Mouse (Mus musculus): ENCODE data around the gene Ppcdc. TPM values are rescaled to one million over a fixed set of nuclear protein-coding genes. Genes with fewer than 3 reads are reported as not detected.
A peak's percentile ranks its signal among the peaks of the same experiment; 100 is the strongest.

Gene Ppcdc
- polyA plus RNA-seq, 1 experiment from 2014 or later = 35.2 TPM

DNA sequence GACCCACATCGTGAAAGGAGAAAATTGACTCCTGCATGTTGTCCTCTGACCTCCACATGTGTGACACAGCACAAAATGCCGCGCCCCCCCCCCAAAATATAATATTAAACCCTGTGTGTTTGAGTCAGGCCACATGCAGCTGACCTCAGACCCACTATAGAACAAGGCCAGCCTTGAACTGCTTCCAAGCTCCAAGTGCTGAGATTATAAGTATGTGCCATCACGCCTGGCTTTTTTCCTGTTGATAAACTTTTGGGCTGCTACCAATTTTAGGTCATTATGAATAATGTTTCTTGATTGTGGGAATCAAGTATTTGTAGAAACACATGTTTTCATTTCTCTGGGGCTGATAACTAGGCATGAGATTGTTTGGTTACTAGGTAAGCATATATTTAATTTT lies 53.0 kb downstream of the Ppcdc start:
- no peaks in the 10 kb centered on the region for H3K27me3 ChIP-seq
- in situ Hi-C loops (cut with MboI; ENCODE audit: low pct_unique_long_range_greater_than_20kb) = loop anchor here (5.0 kb wide), 1 partner anchor 40 kb away; no protein-coding TSS in a partner anchor
- TF ChIP-seq CTCF (IDR thresholded peaks at IDR 0.05) = no peak
- DNase-seq (ENCODE audit: low read depth, low spot score) (no peak), ATAC-seq (no peak)
- ChIA-PET CTCF (no interaction called here), POLR2A (interaction anchor here (0.6 kb wide), 1 partner anchor 25 kb away, joined by 3 read pairs; no protein-coding TSS in a partner anchor)

DNA sequence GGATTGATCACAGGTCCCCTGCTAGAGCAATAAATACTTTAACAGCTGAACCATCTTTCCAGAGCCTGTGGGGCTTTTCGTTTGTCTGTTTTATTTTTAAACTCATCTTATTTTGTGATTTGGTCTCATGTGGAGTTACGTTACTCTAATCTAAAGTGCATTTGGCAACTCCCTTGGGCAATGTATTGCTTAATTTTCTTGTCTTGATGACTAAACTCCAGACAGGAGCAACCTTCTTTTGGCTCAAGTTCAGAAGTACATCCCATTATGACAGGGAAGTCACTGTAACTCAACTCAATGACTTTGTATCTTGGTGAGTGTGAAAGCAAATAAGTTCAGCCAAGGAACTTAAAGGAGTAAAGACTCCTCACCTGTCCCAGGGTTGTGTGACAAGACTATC lies 55.3 kb downstream of the Ppcdc start:
- POLR2A ChIA-PET = no interaction called here
- CTCF ChIA-PET = no interaction called here
- TF ChIP-seq CTCF (IDR thresholded peaks at IDR 0.05) = no peak
- no peak for ATAC-seq
- no peaks in the 10 kb centered on the region for H3K27me3 ChIP-seq
- in situ Hi-C loops (cut with MboI; ENCODE audit: low pct_unique_long_range_greater_than_20kb) = loop anchor here (5.0 kb wide), 1 partner anchor 43 kb away; no protein-coding TSS in a partner anchor
- peak; percentile 24 for DNase-seq (ENCODE audit: low read depth, low spot score)

DNA sequence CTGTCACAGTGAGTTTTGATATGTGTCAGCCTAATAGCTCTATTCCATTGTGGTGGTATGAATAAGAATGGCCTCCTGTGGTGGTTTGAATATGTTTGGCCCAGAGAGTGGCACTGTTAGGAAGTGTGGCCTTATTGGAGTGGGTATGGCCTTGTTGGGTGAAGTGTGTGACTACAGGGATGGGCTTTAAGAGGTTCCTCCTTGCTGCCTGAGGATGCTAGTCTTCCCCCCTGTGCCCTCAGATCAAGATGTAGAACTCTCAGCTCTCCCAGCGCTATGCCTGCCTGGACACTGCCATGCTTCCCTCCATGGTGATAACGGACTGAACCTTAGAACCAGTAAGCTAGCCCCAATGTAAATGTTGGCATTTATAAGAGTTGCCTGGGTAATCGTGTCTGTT lies 78.9 kb downstream of the Ppcdc start:
- ChIA-PET POLR2A (interaction anchor here (0.6 kb wide), 1 partner anchor 61 kb away, joined by 7 read pairs; no protein-coding TSS in a partner anchor), CTCF (no interaction called here)
- no peak for ATAC-seq
- DNase-seq (ENCODE audit: low read depth, low spot score) = no peak
- TF ChIP-seq CTCF (IDR thresholded peaks at IDR 0.05) = no peak
- no peaks in the 10 kb centered on the region for H3K27me3 ChIP-seq
- in situ Hi-C loops (cut with MboI; ENCODE audit: low pct_unique_long_range_greater_than_20kb) = no loop called here

DNA sequence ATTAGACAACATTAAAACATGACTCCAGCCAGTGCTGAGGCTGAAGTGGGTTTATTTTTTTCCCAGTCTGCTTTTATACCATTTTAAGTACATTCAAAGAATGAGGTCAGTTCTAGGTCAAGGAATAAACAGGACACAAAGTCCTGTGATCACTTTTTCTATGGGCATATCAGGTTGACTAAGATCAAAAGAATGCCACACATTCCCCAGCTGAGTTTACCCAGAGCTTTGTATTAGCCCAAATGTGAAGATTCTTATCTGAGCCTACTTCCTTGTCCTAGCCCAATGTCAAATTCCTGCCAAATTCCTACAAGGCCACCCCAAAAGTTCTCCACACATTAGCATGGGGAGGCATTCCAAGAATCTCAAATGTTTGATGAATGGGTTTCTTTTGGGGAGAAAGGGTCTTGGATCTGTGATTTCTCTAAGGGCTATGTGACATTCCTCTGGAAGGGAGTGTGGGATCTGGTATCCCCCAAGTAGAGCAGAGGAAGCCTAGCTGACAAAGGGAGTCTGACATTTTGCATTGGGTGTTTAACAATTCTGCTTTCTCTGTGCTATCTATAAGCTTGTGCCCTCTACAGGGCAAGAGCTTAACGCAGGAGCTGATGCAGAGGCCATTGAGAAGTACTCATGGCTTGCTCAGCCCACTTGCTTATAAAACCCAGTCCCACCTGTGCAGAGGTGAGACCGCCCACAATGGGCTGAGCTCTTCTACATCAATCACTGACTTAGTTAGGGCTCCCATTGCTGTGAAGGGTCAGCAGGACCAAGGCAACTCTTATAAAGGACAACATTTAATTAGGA lies 85.3 kb downstream of the Ppcdc start:
- in situ Hi-C loops (cut with MboI; ENCODE audit: low pct_unique_long_range_greater_than_20kb) = no loop called here
- H3K27me3 ChIP-seq = no peaks in the 10 kb centered on the region
- POLR2A ChIA-PET = interaction anchor here (0.9 to 1.1 kb wide), 2 partner anchors 78 to 92 kb away, joined by 3 read pairs; partner anchors contain the start of gene 1700017B05Rik
- DNase-seq (ENCODE audit: low read depth, low spot score) (no peak), ATAC-seq (no peak)
- CTCF ChIA-PET = no interaction called here
- TF ChIP-seq CTCF (IDR thresholded peaks at IDR 0.05) = no peak

DNA sequence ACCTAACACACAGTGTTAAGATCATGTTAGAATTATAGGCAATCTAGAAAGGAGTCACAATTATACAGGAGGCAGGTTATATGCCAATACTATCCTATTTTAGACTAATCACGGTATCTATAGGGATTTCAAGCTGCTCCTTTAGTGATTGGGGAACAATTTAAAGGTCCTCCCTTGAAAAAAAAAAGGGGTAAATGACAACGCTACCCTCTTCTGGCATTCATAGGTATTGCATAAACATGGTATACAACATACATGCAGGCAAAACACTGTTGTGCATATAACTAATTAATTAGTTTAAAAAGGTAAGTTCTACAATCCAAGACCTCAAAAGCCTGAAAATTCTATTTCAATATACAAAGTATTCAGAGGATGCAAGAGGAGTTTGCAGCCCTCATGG lies 88.6 kb downstream of the Ppcdc start:
- DNase-seq (ENCODE audit: low read depth, low spot score) (no peak), ATAC-seq (no peak)
- POLR2A ChIA-PET = no interaction called here
- no peaks in the 10 kb centered on the region for H3K27me3 ChIP-seq
- CTCF ChIA-PET = no interaction called here
- peak; percentile 22 for TF ChIP-seq CTCF (IDR thresholded peaks at IDR 0.05)
- in situ Hi-C loops (cut with MboI; ENCODE audit: low pct_unique_long_range_greater_than_20kb) = no loop called here

DNA sequence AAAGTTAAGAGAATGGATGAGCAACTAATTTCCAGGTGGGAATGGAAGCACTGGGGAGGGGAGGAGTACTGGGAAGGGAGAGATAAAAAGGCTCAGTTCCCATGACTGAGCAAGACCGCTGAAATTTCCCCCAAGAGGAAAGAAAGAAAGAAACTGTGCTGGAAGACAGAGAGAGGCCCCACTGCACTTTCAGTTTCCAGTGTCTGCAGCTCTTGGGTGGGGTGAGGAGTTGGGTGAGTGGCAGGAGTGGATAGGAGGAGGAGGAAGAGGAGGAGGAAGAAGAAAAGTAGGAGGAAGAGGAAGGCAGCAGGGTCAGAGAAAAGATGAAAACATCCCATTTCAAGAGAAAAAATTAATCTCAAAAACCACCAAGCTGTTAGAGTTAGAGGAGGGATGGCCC lies 94.0 kb downstream of the Ppcdc start:
- no peaks in the 10 kb centered on the region for H3K27me3 ChIP-seq
- CTCF ChIA-PET = no interaction called here
- POLR2A ChIA-PET = no interaction called here
- DNase-seq (ENCODE audit: low read depth, low spot score) (no peak), ATAC-seq (no peak)
- in situ Hi-C loops (cut with MboI; ENCODE audit: low pct_unique_long_range_greater_than_20kb) = no loop called here
- TF ChIP-seq CTCF (IDR thresholded peaks at IDR 0.05) = no peak

DNA sequence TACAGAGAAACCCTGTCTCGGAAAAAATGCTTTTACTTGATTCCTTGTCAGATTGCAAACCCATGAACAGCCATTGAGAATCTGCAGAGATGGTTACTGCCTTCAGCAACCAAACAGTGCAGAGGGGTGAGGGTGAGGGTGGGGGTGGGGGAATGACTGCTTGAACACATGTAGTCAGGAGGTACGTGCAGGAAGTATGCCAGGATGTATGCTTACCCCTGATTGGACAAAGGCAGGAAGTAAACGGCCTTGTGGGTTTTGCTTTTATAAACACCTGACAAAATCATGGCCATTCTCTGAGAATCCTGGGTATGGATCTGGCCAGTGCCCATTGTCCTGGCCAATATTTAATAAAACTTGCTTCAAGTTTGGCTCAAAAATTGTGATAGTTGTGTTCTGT lies 96.2 kb downstream of the Ppcdc start:
- no peak for TF ChIP-seq CTCF (IDR thresholded peaks at IDR 0.05)
- ChIA-PET CTCF (no interaction called here), POLR2A (no interaction called here)
- no peaks in the 10 kb centered on the region for H3K27me3 ChIP-seq
- ATAC-seq (no peak), DNase-seq (ENCODE audit: low read depth, low spot score) (no peak)
- in situ Hi-C loops (cut with MboI; ENCODE audit: low pct_unique_long_range_greater_than_20kb) = no loop called here

DNA sequence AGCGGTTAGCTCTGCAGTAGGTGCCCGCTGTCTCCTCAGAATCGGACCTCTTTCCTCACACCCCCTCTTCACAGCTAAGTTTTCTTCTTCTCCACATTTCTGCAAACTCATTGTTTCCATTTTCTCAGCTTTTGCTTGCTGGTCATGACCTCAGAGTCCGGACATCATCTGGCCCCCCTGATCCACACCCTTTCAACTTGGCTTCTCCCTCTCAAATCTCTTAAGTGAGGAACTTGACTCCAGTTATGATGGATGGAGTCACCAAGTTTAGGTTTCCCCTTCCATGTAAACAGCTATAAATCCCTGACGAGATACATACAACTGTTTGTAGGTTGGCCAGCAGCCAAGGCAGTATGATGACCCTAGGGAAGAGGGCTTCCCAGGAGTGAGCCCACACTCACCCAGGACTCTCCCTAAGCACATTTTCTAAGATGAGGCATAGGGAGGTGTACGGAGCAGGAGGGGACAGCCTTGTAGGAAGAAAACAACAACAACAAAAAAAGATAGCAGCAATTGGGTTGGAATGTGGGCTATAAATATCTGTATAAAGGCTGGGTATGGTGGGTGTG lies 96.9 kb downstream of the Ppcdc start:
- CTCF ChIA-PET = no interaction called here
- TF ChIP-seq CTCF (IDR thresholded peaks at IDR 0.05) = no peak
- no peak for DNase-seq (ENCODE audit: low read depth, low spot score)
- POLR2A ChIA-PET = interaction anchor here (0.6 kb wide), 1 partner anchor 10 kb away, joined by 7 read pairs; no protein-coding TSS in a partner anchor
- ATAC-seq = no peak
- no peaks in the 10 kb centered on the region for H3K27me3 ChIP-seq
- in situ Hi-C loops (cut with MboI; ENCODE audit: low pct_unique_long_range_greater_than_20kb) = no loop called here

DNA sequence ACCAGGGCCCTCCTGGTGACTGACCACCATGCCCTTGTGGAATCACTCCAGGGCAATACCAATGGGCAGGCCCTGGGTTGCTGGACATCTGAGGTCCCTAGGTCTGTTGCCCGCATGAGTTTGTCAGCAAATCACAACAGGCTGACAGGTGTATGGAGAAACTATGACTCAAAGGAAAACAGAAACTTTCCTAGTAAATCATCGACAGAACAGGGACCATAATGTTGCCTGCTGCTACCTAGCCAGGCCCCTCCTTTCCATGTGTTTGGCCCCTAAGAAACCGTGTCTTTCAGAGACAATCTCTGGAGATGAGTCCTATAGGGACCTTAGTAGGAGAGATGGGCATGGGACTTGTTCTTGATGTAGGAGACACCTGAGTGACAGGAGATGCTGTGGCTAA lies 97.7 kb downstream of the Ppcdc start:
- in situ Hi-C loops (cut with MboI; ENCODE audit: low pct_unique_long_range_greater_than_20kb) = no loop called here
- TF ChIP-seq CTCF (IDR thresholded peaks at IDR 0.05) = no peak
- ATAC-seq = no peak
- H3K27me3 ChIP-seq = no peaks in the 10 kb centered on the region
- ChIA-PET CTCF (interaction anchor here (0.7 kb wide), 1 partner anchor 845 kb away, joined by 3 read pairs; no protein-coding TSS in a partner anchor), POLR2A (no interaction called here)
- no peak for DNase-seq (ENCODE audit: low read depth, low spot score)

DNA sequence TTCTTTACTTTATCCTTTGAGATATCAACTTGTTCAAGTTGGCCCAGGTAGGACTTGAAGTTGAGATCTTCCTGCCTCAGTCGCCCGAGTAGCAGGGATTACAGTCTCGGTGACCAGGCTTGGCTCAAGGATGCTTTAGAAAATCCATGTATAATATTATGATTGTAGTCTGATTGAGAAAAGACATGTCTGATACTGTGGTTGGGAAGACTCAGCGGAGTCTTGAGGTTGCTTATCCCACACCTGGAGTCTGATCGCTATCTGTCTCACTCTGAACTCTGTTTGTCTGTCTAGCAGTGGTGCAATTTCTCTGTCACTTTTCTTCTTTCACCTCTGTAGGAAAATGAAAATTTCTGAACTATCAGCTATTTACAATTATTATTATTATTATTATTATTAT lies 99.6 kb downstream of the Ppcdc start:
- POLR2A ChIA-PET = no interaction called here
- in situ Hi-C loops (cut with MboI; ENCODE audit: low pct_unique_long_range_greater_than_20kb) = no loop called here

DNA sequence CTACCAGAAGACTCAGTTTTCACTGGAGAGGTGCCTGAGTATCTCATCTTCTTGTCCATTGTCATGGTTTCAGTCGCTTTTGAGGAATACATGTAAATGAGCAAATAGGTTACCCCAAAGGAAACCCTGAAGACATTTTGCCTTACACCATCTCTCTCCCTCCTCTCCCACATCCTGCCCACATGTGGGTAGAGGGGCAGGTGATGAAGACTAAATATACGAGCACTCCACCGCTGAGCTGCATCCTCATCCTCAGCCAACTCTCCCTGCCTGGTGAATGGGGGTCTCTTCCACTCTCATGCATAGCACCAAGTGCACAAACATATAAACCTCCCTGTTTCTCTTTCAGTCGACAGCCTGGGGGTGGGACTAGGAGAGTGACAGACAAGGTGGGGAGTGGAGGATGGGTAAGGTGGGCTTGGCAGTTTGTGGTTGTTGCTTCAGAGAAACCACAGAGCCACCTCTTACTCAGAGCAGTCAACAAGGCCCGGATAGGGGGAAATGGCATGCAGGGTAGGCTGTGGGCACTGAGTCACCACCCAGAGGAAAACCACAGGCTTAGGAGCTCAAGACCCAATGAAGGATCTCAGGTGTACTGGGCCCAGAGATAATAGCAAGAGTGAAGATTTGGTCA lies 100.2 kb downstream of the Ppcdc start:
- ChIA-PET POLR2A (no interaction called here), CTCF (interaction anchor here (1.1 kb wide), 1 partner anchor 62 kb away, joined by 3 read pairs; no protein-coding TSS in a partner anchor)
- in situ Hi-C loops (cut with MboI; ENCODE audit: low pct_unique_long_range_greater_than_20kb) = loop anchor here (5.0 kb wide), 2 partner anchors 47 to 77 kb away; partner anchors contain the start of gene 1700017B05Rik
- no peaks in the 10 kb centered on the region for H3K27me3 ChIP-seq
- ATAC-seq (peak; percentile 65), DNase-seq (ENCODE audit: low read depth, low spot score) (peak; percentile 58)
- TF ChIP-seq CTCF (IDR thresholded peaks at IDR 0.05) = no peak

More for the DNA sequence above, 99.6 kb downstream of the Ppcdc start:
- DNase-seq (ENCODE audit: low read depth, low spot score) (no peak), ATAC-seq (no peak)
- CTCF ChIA-PET = no interaction called here
- no peaks in the 10 kb centered on the region for H3K27me3 ChIP-seq
- no peak for TF ChIP-seq CTCF (IDR thresholded peaks at IDR 0.05)

Measured in Patski (cell line).